Mouse (Mus musculus) ES-Bruce4 (cell line): Measurements from ENCODE around the gene Gm2a.

Experiments
- CTCF ChIP-seq: IDR thresholded peaks from one replicate; pipeline ENCODE4 v1.8.1; 2011; ENCODE audit warnings: low read depth, low read length
- EP300 ChIP-seq: IDR thresholded peaks from 2 replicates; pipeline ENCODE4 v1.6.1; 2011; ENCODE audit warnings: low read depth, low read length; ENCODE audit not compliant: insufficient read depth

DNA sequence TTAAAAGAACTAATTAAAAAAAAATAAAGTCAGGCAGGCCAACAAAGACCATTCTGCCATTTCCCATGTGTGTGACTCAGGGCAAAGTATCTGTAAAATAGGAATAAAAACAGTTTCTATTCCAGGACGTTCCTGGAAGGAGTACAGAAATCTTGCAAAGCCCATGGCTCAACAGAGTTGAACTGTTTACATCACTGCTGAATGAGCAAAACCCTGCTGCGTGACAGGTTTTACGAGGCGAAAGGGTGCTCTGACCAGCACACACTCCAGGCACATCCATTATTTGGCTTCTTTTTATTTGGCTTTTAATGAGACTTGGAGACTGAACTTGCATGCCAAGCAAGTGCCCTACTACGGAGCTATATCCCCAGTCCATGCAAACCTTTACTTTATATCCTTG lies 46.1 kb downstream of the Gm2a start:
- TF ChIP-seq EP300: no peak
- no peak for TF ChIP-seq CTCF
